Mouse (Mus musculus) limb, embryonic 10.5 days (tissue): ENCODE results near the gene Npas3. TPM values are rescaled to one million over a fixed set of nuclear protein-coding genes. Genes with fewer than 3 reads are reported as not detected.

Experiments
- DNase-seq: peaks from one replicate; pipeline ENCODE4 v3.0.0-alpha.2; 2017; ENCODE audit warnings: low spot score
- H3K27ac ChIP-seq: fragments of 300-500 bp; sonication (generic); 2 replicates; pipeline ENCODE4 v1.5.1; 2016; ENCODE audit warnings: mild to moderate bottlenecking
- H3K27me3 ChIP-seq: fragments of 300-500 bp; sonication (generic); 2 replicates; pipeline ENCODE4 v1.6.1; 2016; ENCODE audit warnings: low read depth, mild to moderate bottlenecking; ENCODE audit not compliant: poor library complexity, severe bottlenecking
- H3K36me3 ChIP-seq: fragments of 300-500 bp; sonication (generic); 2 replicates; pipeline ENCODE4 v1.6.1; 2016; ENCODE audit warnings: mild to moderate bottlenecking, moderate library complexity
- H3K4me1 ChIP-seq: fragments of 300-500 bp; sonication (generic); 2 replicates; pipeline ENCODE4 v1.6.1; 2016
- H3K4me3 ChIP-seq: fragments of 300-500 bp; sonication (generic); 2 replicates; pipeline ENCODE4 v1.5.1; 2016; ENCODE audit warnings: mild to moderate bottlenecking, moderate library complexity
- H3K9me3 ChIP-seq: fragments of 300-500 bp; sonication (generic); replicated peaks from 2 replicates; pipeline ENCODE4 v1.6.1; 2016; ENCODE audit warnings: mild to moderate bottlenecking
- WGBS: fragments of 180-500 bp; shearing (Covaris S2); methylation state at CpG from one replicate; pipeline ENCODE4 v1.1.7; 2016; 5-methylcytosine and 5-hydroxymethylcytosine counted together
- polyA plus RNA-seq: library from polyadenylated mRNA; unstranded; fragments of >200 nt; fragmentation: Nextera tagmentation; extraction: Ambion mirVana; gene quantifications from 2 replicates; pipeline ENCODE4 v1.2.1, GENCODE M21; 2016

Gene Npas3
- polyA plus RNA-seq, 1 experiment from 2014 or later: 0.91 TPM

GRCm38 (mm10) chr12:54121286-54121685 lies 872.8 kb downstream of the Npas3 start:
- no peak overlapping the region for H3K27ac ChIP-seq
- DNase-seq: no peak
- H3K27me3 ChIP-seq: no peaks in the 10 kb centered on the region

More at GRCm38 (mm10) chr12:54121286-54121685, 872.8 kb downstream of the Npas3 start:
- H3K36me3 ChIP-seq: no peaks in the 10 kb centered on the region
- H3K9me3 ChIP-seq: no peaks in the 10 kb centered on the region
- WGBS: 94% methylated on average over 3 of the region's 3 CpGs
- H3K4me1 ChIP-seq: no peaks in the 10 kb centered on the region
- H3K4me3 ChIP-seq: no peak overlapping the region
